In the genomic region with DNA sequence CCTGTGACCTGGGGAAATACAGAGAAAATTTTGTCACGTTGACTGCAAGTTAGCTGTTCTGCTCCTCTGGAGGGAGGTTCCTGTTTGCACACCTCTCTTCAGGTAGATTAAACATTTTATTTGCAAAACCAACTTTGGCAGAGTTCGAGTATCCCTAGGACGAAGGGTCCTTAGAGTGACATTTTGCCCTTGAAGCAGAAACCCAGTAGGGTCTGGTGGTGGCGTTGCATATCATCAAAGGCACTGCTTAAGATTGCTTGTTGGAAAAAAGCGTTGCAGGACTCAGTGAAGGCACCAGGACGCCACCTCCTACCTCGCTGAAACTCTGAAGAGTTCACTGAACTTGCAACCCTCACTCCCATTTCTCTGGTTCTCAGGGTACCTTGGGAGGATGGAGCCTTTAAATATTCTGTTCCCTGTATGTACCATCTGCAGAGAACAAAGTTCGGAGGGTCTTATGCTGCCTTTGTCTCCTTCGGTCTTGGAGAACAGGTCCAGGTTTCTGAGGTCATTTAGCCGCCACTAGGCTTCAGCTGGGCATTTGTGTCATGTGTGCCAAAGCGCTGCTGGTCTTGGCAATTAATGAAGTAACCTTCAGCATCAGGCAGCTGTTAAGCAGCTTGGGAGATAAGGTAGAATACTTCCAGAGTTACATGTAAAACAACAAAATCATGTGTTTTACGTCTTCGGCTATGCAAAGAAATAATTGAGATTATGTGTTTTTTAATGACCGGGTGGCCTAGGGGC, we compare ENCODE assay signal across 8 mouse cellular contexts.
DNase-seq lines count a peak whose midpoint lies in the region; ATAC-seq and TF ChIP-seq lines count a peak whose summit lies in the region.

No protein-coding gene starts in this region.

- no peaks in the 10 kb centered on the region for H3K9me3 ChIP-seq in hindbrain, embryonic 14.5 days (ENCODE audit: control insufficient read depth, low read length)
- no peaks in the 10 kb centered on the region for H3K9me3 ChIP-seq in midbrain, embryonic 15.5 days

- DNase-seq in gastrocnemius, adult 2 months: no peak
- no peak for DNase-seq in gastrocnemius, adult 8-10 months (ENCODE audit: low spot score in 2 of 2)
- DNase-seq in hindbrain, embryonic 14.5 days (ENCODE audit: low spot score): no peak
- DNase-seq in embryo, embryonic 9.5 days (ENCODE audit: extremely low spot score): no peak
- no peak for DNase-seq in cerebellum, adult 11-12 months
- no peak for DNase-seq in lung, postnatal 4 days

- H3K4me1 ChIP-seq in hindbrain, embryonic 14.5 days (replicated peaks; ENCODE audit: control insufficient read depth, insufficient read depth, low read length): peaks cover 21% of the 10 kb centered on the region
- peaks cover 21% of the 10 kb centered on the region for H3K4me1 ChIP-seq in midbrain, embryonic 15.5 days

- peak; percentile 8 for ATAC-seq in activated CD4-positive, CD25-positive, alpha-beta regulatory T cell, adult 4 months
- ATAC-seq in hindbrain, embryonic 14.5 days (ENCODE audit: low FRiP score): no peak
- ATAC-seq in midbrain, embryonic 15.5 days (replicated peaks): no peak

- no peaks in the 10 kb centered on the region for H3K36me3 ChIP-seq in hindbrain, embryonic 14.5 days (replicated peaks; ENCODE audit: control insufficient read depth, insufficient read depth)
- no peaks in the 10 kb centered on the region for H3K36me3 ChIP-seq in midbrain, embryonic 15.5 days (replicated peaks)

- peak overlapping the region; percentile 98 for H3K4me2 ChIP-seq in hindbrain, embryonic 14.5 days (replicated peaks)
- peak overlapping the region; percentile 96 for H3K4me2 ChIP-seq in midbrain, embryonic 15.5 days

- peak overlapping the region; percentile 95 for H3K4me3 ChIP-seq in gastrocnemius, adult 2 months
- H3K4me3 ChIP-seq in hindbrain, embryonic 14.5 days (replicated peaks; ENCODE audit: low read length): peak overlapping the region; percentile 88
- H3K4me3 ChIP-seq in midbrain, embryonic 15.5 days: peak overlapping the region; percentile 75

- no peak for TF ChIP-seq CTCF in gastrocnemius, adult 2 months (IDR thresholded peaks at IDR 0.05)

- intact Hi-C loops in gastrocnemius, adult 2 months (cut with DNase I): loop anchor here (2.0 to 10.0 kb wide), 2 partner anchors 81 to 279 kb away; no protein-coding TSS in a partner anchor

- peak overlapping the region; percentile 88 for H3K9ac ChIP-seq in hindbrain, embryonic 14.5 days
- H3K9ac ChIP-seq in midbrain, embryonic 15.5 days: peak overlapping the region; percentile 64

- no peaks in the 10 kb centered on the region for H3K27me3 ChIP-seq in hindbrain, embryonic 14.5 days (ENCODE audit: control insufficient read depth, insufficient read depth, low read length)
- no peaks in the 10 kb centered on the region for H3K27me3 ChIP-seq in midbrain, embryonic 15.5 days (replicated peaks)

- 46% methylated on average over 14 of the region's 14 CpGs for WGBS in hindbrain, embryonic 14.5 days
- 41% methylated on average over 14 of the region's 14 CpGs for WGBS in midbrain, embryonic 15.5 days

- H3K27ac ChIP-seq in gastrocnemius, adult 2 months: peak overlapping the region; percentile 97
- no peak overlapping the region for H3K27ac ChIP-seq in hindbrain, embryonic 14.5 days
- H3K27ac ChIP-seq in midbrain, embryonic 15.5 days: no peak overlapping the region
